Mouse (Mus musculus) kidney, adult 10 weeks (tissue): ENCODE data around the gene Mmgt1. TPM values are rescaled to one million over a fixed set of nuclear protein-coding genes. Genes with fewer than 3 reads are reported as not detected.

ENCODE experiments used
- polyA plus RNA-seq: library from polyadenylated mRNA; stranded (reverse); fragments of 350-450 nt; fragmentation: Illumina TruSeq; extraction: RNeasy Lipid Tissue Mini Kit (QIAGEN cat#74804); gene quantifications from one replicate; pipeline ENCODE4 v1.2.3, GENCODE M21; 2014; ENCODE audit warnings: low read depth, low replicate concordance

The Mmgt1 gene
- 138 TPM for polyA plus RNA-seq

DNA sequence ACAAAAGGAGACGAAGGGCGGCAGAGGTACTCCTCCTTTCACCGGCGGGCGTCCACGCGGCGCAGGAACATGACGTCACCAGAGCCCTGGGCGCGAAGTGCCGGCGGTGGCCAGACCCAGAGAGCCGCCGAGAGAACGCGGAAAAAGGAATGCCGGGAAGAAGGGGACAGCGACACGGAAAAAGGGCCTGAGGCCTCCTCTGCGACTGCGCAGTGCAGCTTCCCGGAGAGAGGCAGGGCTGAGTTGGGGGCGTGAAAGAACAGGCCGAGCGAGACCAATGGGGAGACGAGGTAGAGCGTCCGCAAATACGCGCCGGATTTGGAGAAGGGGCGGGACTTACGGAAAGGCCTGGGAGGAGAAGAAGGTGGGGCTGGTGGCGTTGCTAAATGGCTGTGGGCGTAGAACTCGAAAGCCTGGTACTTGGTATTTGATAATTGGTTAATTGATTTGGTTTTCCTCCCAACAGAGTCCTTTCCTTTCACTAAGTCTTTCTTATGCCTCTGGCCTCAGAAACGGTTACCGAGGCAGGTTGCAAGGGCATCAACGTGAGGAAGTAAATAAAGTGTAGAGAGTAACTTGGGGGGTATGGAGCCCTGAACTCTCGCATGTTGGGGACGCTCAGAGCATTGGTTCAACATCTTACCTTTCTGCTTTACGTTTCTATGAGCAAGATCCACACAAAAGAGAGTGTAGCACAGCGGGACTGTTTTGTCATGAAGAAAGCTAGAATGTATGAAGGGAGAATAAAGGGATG lies at the start of gene Mmgt1:
Gene Mmgt1 (minus strand): TSS at position 183 of the 754 bp plus-strand sequence.

DNA sequence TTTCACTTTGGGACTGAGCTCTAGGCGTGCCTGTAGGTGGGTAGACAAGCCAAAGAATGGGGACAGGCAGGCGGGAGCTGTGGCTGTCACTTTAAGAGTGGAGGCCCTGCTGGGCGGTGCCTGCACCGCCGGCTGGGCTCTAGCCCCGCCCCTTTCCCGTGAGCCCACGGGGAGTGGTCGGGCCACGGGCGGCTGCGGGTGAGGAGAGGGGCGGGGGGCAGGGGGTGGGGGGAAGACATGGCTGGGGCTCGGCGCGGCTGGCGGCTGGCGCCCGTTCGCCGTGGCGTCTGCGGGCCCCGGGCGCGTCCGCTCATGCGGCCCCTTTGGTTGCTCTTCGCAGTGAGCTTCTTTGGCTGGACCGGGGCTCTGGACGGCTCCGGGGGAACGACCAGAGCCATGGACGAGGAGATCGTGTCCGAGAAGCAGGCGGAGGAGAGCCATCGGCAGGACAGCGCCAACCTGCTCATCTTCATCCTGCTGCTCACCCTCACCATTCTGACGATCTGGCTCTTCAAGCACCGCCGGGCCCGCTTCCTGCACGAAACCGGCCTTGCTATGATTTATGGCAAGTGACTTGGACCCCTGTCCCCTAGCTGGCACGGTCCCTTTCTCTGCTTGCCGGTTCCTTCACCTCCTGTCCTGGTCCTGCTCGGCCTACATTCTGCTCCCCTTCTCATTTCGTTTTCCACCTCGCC lies 11.9 kb upstream of the Mmgt1 start, which contains the start of gene Slc9a6:
Gene Slc9a6 (plus strand): TSS at position 135 of the 695 bp plus-strand sequence.

DNA sequence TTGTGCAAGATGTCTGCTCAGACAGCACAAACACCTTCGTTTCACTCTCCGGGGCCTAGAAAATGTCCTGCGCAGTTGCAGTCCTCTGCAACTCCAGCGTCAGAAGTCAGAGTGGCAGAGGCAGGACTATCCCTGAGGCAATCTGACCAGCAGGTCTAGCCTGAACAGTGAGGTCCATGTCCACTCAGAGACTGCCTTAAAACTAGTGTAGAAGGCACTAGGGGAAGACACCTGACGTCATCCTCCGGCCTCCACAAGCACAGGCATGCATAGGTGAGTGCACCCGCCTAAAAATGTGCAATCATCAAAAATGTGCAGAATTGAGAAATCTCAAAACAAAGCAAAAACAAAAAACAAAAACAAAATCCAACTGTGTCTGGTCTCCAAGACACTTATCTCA lies 48.4 kb downstream of the Mmgt1 start, which contains the start of gene Gm648:
Gene Gm648 (minus strand): TSS at position 101 of the 400 bp plus-strand sequence.

Other genes with a start within 250 kb of the Mmgt1 start
- 0.36 TPM for gene Smim10l2a, start 223.5 kb downstream of the Mmgt1 start, polyA plus RNA-seq
- not detected for gene Gm2174, start 150.1 kb downstream of the Mmgt1 start, polyA plus RNA-seq
- 33.9 TPM for gene Ints6l, start 143.2 kb downstream of the Mmgt1 start, polyA plus RNA-seq
- not detected for gene Gm10477, start 73.3 kb downstream of the Mmgt1 start, polyA plus RNA-seq
- not detected for gene Gm648, start 48.5 kb downstream of the Mmgt1 start, polyA plus RNA-seq
- gene Slc9a6, start 11.7 kb upstream of the Mmgt1 start, polyA plus RNA-seq, result 65.3 TPM
- gene Fhl1, start 133.7 kb upstream of the Mmgt1 start, polyA plus RNA-seq, result 167 TPM
- 1.6 TPM for gene Map7d3, start 224.3 kb upstream of the Mmgt1 start, polyA plus RNA-seq